In genomic region chr10:93165416-93166381, GRCm38 (mm10) we compare ENCODE assay signal across 8 mouse cellular contexts. TPM values are rescaled to one million over a fixed set of nuclear protein-coding genes. Genes with fewer than 3 reads are reported as not detected.
DNase-seq lines count a peak whose midpoint lies in the region; ATAC-seq and TF ChIP-seq lines count a peak whose summit lies in the region.

No protein-coding gene starts in this region.

- H3K36me3 ChIP-seq in lung, embryonic 14.5 days (ENCODE audit: insufficient read depth): no peaks in the 10 kb centered on the region
- H3K36me3 ChIP-seq in hindbrain, embryonic 12.5 days: no peaks in the 10 kb centered on the region
- H3K36me3 ChIP-seq in midbrain, embryonic 12.5 days: no peaks in the 10 kb centered on the region

- no peaks in the 10 kb centered on the region for H3K27me3 ChIP-seq in lung, embryonic 14.5 days (ENCODE audit: insufficient read depth, low read length)
- no peaks in the 10 kb centered on the region for H3K27me3 ChIP-seq in hindbrain, embryonic 12.5 days
- no peaks in the 10 kb centered on the region for H3K27me3 ChIP-seq in midbrain, embryonic 12.5 days

- H3K9ac ChIP-seq in lung, embryonic 14.5 days: 0 out of 2 replicates have a peak overlapping the region, but pooled peaks have one; percentile 24
- H3K9ac ChIP-seq in hindbrain, embryonic 12.5 days: peak overlapping the region; percentile 24
- peak overlapping the region; percentile 17; the same call in 1 of the 2 replicates for H3K9ac ChIP-seq in midbrain, embryonic 12.5 days (replicated peaks)

- H3K27ac ChIP-seq in lung, embryonic 14.5 days (ENCODE audit: low read depth): peak overlapping the region; percentile 77
- peak overlapping the region; percentile 66 for H3K27ac ChIP-seq in hindbrain, embryonic 12.5 days
- H3K27ac ChIP-seq in midbrain, embryonic 12.5 days (replicated peaks): peak overlapping the region; percentile 67

- H3K4me3 ChIP-seq in lung, embryonic 14.5 days (ENCODE audit: low read depth, low read length): no peak overlapping the region
- H3K4me3 ChIP-seq in hindbrain, embryonic 12.5 days: 0 out of 2 replicates have a peak overlapping the region, but pooled peaks have one; percentile 4
- peak overlapping the region; percentile 12; the same call in 1 of the 2 replicates for H3K4me3 ChIP-seq in midbrain, embryonic 12.5 days

- H3K4me1 ChIP-seq in lung, embryonic 14.5 days (ENCODE audit: insufficient read depth): 0 out of 2 replicates have a peak, but pooled peaks cover 8% of the 10 kb centered on the region
- H3K4me1 ChIP-seq in hindbrain, embryonic 12.5 days: peaks cover 39% of the 10 kb centered on the region
- H3K4me1 ChIP-seq in midbrain, embryonic 12.5 days: peaks cover 47% of the 10 kb centered on the region

- no peak for TF ChIP-seq CTCF in lung, embryonic 14.5 days (IDR thresholded peaks at IDR 0.05; ENCODE audit: low read depth)

- no peaks in the 10 kb centered on the region for H3K9me3 ChIP-seq in lung, embryonic 14.5 days (ENCODE audit: low read depth, low read length)
- no peaks in the 10 kb centered on the region for H3K9me3 ChIP-seq in hindbrain, embryonic 12.5 days (replicated peaks)
- H3K9me3 ChIP-seq in midbrain, embryonic 12.5 days: no peaks in the 10 kb centered on the region

- peak overlapping the region; percentile 26 for H3K4me2 ChIP-seq in lung, embryonic 14.5 days
- peak overlapping the region; percentile 48 for H3K4me2 ChIP-seq in hindbrain, embryonic 12.5 days (replicated peaks)
- H3K4me2 ChIP-seq in midbrain, embryonic 12.5 days (replicated peaks): peak overlapping the region; percentile 39

- 26% methylated on average over 14 of the region's 14 CpGs for WGBS in lung, embryonic 14.5 days
- 6% methylated on average over 14 of the region's 14 CpGs for WGBS in hindbrain, embryonic 12.5 days
- 5% methylated on average over 14 of the region's 14 CpGs for WGBS in midbrain, embryonic 12.5 days

- ATAC-seq in lung, embryonic 14.5 days (ENCODE audit: insufficient read depth): no peak
- ATAC-seq in hindbrain, embryonic 12.5 days (ENCODE audit: low FRiP score): 0 out of 2 replicates have a peak, but pooled peaks have one; percentile 34
- no peak for ATAC-seq in midbrain, embryonic 12.5 days (ENCODE audit: low FRiP score, low read depth)

- peak; percentile 73 for DNase-seq in lung, embryonic 14.5 days
- DNase-seq in lung, postnatal 36 days: no peak
- peak; percentile 58 for DNase-seq in embryo, embryonic 10.5 days (ENCODE audit: low spot score)
- peak; percentile 50 for DNase-seq in thymus, postnatal 4 days
- no peak for DNase-seq in layer of hippocampus, adult 9-11 months
- no peak for DNase-seq in frontal cortex, postnatal 36 days (ENCODE audit: low spot score in 2 of 2)

RNA-seq across cellular contexts. Expression of gene Cdk17, which starts 5.0 kb away (rescaled TPM):
- polyA plus RNA-seq in lung, embryonic 14.5 days (2014; fragmentation: Nextera tagmentation; extraction: Ambion mirVana): 25.3 and 25.9 TPM in 2 replicates
- 49.7 and 49.8 TPM in 2 replicates for polyA plus RNA-seq in hindbrain, embryonic 12.5 days (2016; fragmentation: Nextera tagmentation; extraction: Ambion mirVana)
- polyA plus RNA-seq in midbrain, embryonic 12.5 days (2016; fragmentation: Nextera tagmentation; extraction: Ambion mirVana): 44.0 and 48.4 TPM in 2 replicates

Comparison
In these comparisons a context has a peak if more than half of its experiments do, and no peak if none do; other contexts are left out.
1. DNase-seq: peak in lung, embryonic 14.5 days (single experiment), embryo, embryonic 10.5 days (single experiment) and thymus, postnatal 4 days (single experiment); none in lung, postnatal 36 days (single experiment), layer of hippocampus, adult 9-11 months (single experiment) and frontal cortex, postnatal 36 days (0 of 2).
2. Peak in every context shown above with its lines, with median percentiles within 50 percentile points of each other: H3K27ac ChIP-seq, H3K4me2 ChIP-seq and H3K9ac ChIP-seq.